Mouse (Mus musculus) urinary bladder, postnatal 25 days (tissue): ENCODE measurements around the gene Uox.

Source experiments
- DNase-seq: peaks from one replicate; pipeline ENCODE4 v3.0.0; 2022; ENCODE audit warnings: low spot score

The Uox gene

DNA sequence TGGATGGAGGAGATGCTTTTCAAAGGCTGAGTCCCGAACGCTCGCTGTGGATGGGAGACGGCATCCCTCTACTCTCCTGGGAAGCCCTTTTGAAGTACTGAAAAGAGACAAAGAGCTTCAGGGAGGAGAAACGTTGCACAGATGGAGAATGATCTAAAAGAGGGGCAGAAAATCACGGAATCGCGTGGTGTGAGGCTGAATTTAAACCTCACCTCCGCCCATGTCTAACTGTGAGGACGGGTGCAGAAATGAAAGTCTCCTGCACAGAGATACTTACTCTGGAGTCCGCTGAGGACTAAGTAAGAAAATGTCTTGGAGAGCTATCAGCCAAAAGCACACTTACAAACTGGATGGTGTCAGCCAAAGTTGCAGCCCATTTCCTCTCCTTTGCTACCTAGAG is 51.7 kb downstream of the Uox start:
- no peak for DNase-seq

DNA sequence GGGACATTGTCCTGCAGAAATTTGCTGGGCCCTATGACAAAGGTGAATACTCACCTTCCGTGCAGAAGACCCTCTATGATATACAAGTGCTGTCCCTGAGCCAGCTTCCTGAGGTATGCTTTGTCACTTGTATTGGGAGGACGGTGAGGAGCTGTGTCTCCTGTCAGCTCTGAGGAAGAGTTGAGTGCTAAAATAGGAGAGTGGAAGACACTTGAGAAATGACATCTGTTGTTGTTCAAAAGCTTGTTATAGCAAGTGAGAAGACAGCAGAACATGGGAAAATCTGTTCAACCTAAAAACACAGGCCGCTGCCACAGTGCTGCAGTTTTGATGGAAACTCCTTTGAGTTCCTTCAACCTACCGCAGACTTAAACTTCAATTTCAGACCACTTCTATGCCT is 55.5 kb downstream of the Uox start:
- DNase-seq: no peak

DNA sequence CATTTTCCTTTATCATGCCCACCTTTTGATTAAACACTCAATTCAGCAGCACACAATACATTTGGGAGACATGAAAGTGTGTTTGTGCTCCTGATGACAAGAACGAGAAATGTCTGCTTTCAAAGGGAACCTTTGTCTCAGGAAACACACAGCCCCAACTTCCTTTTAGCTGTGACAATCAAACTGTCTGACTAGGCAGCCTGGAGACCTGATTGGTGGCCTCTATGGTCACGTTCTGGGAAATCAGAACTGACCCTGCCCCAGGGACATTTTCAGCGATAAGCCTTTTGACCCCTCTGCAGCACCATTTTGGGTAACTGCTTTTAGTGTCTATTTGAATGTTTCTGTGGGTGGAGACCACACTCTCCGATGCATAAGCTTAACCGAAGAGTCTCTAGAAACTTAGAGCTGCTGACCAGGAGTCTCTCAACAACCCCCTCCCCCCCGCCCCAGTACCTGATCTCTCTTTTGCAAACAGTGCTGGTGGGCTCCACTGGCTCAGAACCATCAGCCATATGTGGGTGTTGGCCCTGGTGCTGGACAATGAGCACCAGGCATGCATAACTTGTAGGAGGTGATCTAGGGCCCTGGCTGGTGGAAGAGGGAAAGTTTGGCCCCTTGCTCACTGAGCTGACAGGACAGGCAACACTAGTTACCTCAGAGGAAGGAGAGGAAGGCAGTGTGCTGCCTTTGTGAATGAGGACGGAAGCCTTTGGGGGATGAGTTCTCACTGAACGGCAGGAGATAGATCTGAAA is 58.2 kb downstream of the Uox start:
- DNase-seq: no peak

DNA sequence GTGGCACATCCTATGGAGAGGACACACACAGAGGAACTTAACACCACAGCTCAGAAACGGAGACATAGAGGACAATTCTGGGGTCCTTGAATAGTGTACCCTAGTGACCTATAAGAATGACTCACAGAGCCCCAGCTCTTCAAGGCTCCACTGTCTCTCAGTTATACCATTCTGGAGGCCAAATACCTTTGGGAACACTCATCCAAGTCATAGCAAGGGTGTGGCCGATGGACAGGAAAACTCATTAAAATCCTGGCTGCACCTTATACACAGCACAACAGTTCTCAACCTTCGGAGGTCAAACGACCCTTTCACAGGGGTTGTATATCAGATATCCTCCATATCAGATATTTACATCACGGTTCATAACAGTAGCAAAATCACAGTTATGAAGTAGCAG is 62.3 kb downstream of the Uox start:
- DNase-seq: no peak

DNA sequence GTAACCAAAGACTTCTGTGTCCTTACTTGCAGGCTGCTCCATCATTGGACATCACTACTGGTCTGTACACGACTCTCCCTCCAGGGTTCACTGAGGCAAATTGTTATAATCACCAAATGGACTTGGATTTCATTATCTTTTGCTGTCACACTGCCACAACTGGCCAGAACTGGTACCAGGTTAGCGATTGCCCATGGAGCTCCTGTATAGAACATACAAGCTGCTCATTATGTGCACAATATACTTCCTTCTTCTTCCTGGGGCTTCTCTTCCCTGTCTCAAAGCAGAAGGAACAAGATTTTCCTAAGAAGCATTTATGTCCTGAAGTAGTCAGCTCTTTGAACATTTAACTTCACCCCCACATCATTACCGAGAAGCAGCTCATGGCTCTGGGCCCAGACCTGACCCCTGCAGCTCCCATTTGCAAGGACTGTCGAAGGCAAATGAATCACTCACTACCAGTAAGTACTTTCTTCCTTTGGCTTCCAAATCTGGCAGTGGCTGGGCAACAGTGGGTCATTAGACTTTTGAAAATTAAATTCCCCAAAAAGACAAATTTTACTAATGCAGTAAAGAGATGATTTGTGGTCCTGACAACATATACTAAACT is 71.7 kb downstream of the Uox start:
- no peak for DNase-seq

DNA sequence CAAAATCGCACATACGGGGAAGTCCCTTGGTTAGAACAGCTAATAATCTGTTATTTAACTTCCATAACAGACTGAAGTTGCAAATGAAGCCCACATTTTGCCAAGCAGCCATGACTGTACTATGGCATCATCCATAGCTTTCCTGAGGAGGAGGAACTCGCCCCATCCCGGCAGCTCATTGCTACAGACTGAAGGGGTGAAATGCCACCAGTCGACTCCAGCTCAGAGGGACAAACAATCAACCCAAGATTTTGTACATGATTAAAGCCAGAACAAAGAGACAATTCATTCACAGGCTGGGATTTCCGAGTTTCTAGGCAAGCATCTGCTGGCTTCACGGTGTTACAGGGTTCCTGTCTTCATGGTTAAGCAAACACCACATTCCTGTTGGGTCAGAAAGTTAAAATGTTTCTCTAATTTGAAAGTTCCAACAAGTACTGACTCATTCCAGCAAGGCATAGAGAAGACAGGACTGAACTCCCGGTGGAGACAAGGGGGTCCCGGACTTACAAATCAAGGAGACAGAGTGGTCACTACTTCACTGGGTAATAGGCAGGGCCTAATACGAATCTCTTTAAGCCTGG is 79.2 kb downstream of the Uox start:
- no peak for DNase-seq

DNA sequence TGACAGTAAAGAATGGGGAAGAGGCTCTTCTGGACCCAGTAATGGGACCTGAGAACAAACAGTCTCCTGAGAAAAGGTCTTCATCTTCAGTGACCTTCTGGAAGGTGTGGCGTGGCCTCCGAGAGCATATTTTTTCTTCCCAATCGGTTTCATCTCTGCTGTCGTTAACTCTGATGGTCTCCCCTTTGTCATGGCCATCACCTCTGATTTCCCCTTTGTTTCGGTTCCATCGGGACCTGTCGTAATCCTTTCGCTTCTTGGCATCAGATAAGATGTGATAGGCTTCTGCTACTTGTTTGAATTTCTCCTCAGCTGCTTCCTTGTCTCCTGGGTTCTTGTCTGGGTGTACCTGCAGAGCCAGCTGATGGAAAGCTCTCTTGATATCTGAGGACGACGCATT is 80.5 kb downstream of the Uox start:
- no peak for DNase-seq

DNA sequence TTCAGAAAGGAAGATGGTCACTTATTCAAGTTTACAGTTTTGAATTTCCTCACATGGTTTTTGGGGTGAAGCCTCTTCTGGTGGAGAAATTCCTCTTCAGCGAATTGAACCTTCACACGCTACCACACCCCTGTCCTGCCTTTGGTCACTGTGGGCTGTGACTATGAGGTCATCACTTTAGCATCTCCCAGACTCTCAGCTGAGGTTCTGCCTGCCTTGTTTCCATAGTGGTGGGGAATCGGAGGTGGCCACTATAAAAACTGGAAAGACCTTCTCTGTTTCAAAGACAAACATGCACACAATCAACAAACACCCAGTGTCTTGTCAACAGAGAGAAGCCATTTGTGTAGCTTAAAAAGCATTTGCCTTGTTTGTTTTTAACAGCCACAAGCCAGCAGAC is 81.0 kb downstream of the Uox start, which contains the start of gene 4930503B20Rik:
Gene 4930503B20Rik (minus strand): TSS at position 101 of the 400 bp plus-strand sequence.
- no peak for DNase-seq

DNA sequence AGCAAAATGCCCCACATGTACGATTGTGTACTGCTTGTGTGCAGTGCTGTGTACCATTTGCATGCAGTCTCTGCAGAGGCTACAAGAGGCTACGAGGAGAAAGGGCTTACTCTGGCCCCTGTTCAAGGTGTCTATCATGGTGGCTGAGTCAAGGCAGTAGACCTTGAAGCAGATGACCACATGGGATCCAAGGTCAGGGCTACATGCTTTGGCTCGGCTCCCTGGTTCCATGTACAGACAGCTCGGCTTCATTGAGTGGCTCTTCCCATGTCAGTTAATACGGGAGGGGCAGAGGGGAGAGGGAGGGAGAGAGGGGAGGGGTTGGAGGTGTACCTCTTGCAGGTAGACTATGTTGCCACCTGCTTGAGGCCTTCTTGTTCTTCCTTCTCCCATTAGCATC is 82.2 kb downstream of the Uox start:
- DNase-seq: no peak

DNA sequence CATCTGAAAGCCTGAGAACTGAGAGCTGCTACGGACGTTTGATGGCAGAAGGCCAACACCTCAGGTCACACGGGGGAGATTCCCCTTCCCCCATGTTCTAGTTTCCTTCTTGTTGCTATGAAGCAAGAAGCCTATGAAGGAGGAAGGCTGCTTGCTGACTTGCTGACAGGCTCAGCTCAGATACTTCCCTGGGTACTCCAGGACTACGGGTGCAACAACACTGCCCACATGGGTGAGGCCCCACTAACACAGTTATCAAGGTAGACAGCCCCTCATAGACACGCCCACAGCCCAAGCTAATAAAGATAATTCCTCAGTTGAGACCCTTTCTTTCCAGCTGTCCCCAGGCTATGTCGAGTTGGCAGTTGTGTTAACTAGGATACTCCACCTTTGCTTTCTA is 83.5 kb downstream of the Uox start:
- DNase-seq: no peak

DNA sequence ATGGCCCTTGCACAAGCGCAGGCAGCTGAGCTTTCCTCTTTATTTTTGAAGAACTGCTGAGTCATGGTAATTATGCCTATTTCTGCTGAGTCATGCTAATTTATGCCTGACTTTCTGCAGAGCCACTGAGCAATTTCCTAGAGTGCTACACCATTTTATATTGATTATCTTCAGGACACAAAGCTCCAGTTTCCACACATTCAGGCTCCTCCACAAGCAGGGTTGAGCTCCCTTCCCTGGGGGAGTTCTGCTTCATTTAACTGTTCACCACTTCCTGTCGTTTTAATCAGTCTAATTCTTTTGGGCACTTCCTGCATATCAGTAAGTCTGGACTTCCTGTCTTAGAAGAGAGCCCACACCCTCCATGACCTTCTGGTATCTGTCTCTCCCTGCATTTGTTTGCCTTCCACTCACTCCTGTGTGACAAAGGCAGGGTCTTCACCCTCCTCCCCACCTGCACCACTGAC is 84.9 kb downstream of the Uox start:
- DNase-seq: no peak

DNA sequence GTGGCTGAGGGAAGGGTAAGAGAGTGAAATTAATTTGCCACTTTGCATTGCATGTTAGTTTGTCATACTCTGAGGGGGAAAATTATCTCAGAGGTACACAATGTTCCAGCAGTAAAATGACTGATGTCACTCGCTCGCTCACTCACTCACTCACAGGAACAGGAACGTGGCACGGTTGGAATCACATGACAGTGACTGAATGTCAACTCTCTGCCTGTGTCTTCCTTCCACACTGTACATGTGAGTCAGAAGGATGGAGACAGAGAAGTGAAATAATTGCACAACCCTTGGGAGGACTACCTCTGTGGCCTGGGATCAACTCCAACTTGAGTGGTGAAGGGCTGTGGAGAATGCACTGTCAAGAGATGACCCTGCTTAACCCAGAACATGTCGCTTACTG is 87.2 kb downstream of the Uox start:
- no peak for DNase-seq

DNA sequence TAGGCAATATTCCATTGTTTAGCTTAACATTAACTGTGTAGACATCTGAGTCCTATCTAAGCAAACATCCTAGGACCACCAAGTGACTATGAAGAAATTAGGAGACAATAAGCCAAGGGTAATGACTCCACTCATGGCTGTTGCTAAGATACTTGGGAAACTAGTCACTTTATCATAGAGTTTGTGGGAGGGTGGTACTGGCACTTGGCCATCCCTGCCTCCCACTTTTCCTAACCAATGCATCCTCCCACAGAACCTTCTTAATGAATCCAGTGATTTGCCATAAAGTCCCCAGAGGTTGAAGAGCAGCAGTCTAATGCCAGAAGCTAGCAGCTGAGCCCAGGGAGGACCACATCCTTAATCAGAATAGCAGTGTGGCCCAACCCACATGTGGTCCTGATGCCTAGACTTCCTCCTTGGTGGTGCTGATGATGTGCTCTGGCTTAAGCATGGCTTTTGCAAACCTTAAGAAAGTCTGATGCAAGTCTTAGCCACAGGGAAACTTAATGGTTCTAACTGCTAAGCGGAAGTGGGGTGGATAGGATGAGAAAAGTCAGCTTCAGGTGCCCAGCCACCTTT is 87.9 kb downstream of the Uox start:
- no peak for DNase-seq

DNA sequence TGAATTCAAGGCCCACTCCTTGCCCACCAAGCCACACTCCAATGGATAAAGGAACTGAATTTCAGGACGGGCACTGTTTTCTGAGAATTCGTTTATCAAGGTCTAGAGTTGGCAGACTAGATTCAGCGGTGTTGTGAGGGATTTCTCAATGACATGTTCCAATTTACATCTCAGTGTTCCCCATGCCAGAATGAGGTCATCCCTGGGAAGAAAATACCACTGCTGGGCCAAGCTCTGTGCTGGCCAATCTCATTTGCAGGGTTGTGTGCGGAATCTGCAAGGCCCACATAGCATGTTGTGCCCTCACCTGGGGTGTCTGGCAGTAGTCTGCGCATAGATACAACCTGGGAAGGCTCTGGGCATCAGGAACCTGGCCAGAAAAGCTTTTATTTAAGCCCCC is 89.1 kb downstream of the Uox start:
- DNase-seq: no peak

DNA sequence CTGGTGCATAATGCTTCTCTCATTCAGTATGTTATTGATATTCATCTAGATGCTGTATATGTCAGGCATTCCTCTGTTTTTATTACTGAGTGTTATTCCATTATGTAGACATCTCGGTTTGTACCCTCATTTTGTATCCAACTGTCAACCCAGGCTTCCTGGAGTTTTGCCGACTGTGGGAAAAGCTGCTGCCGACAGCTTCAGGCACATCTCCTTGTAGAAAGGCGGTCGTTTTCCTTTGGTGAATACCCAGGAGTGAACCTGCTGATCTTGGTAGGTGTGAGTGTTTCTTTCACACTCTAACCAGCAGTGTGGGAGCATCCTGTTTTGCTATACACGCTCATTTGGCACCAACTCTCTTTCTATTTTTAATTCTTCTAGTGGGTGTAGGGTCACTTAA is 90.8 kb downstream of the Uox start:
- no peak for DNase-seq

DNA sequence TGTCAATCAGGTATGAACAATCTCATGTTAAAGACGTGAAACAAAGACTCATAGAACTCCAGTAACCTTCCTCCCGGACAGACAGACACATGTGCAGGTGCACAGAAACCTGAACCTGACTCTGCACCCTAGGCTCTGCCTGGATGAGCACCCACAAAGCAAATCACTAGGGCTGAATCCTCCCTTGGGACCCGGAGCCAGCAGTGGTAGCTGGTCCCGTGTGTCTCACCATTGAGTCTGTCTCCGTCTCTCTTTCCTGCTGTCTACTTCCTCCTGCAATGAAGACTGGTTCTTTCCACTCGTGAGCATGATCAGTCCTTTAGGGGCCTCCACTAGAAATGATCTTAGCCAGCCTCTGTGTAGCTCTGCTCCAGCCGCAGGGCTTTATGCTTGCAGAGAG is 91.7 kb downstream of the Uox start:
- no peak for DNase-seq

DNA sequence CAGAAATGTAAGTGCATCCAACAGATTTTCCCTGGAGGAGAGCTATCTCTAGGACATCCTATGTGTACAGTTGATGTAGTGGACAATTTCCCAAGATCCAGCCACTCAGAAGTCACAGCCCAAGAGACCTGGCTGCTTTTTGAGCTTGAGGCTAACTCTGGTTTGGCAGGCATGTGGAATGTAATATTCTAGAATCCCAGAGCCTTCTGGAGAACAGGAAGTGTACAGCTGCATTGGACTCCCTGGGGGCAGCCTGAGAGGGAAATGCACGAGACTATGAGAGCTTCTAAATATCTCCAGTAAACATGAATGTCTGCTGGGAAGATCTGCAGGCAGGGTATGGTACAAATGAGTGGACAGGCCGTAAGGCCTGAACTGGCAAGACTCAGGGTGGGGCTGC is 100.9 kb downstream of the Uox start:
- DNase-seq: no peak

DNA sequence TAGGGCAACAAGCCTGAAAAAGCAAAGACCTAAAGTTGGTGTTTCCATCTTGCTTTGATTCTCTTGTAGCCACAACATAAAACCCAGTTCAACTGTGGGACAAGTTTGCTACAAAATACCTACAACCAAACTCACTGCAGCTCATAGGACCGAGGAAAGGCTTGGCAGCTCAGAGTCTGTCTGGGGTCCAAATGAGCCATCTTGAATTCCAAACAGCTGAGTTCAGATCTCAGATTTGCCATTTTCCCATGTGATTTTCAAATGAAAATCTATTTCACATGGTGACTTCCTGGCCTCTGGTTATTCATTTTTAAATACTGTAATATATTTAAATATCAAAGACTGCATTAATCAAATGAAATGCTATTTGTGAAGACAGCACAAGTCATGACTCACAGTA is 104.9 kb downstream of the Uox start:
- no peak for DNase-seq

DNA sequence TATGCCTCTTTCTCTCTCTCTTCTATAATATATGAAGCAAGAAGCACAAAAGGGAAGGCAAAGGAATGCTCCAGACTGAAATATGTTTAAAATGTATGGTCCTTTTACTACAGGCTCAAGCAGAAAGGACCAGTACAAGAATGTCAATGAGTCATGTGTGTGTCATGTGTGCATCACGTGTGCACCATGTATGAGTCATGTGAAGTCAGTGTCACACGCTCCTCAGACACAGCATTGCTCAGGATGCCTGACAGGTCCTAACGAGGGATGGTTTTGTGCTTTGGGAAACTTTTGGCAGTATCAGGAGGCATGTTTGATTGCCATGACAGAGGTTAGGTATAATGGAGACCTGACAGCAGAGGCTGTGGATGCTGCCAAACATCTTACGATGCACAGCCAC is 106.0 kb downstream of the Uox start:
- no peak for DNase-seq

DNA sequence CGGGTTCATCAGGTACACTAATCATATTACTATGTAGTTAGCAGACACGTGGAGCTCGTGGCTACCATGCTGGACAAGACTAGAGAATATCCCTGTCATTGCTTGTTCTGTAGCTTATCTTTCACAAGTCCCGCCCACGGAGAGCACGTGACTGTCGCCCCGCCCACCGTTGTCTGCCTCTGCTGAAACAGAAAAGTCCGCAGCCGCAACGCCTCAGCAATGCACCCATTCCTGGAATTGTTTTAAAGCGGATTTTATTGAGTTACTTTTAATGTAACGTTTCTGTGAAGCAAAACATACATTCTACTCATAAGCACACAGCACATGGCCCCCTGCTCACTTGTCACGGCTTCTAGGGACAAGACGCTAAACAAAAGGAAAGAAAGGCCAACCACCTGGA is 109.4 kb downstream of the Uox start:
- DNase-seq: no peak

DNA sequence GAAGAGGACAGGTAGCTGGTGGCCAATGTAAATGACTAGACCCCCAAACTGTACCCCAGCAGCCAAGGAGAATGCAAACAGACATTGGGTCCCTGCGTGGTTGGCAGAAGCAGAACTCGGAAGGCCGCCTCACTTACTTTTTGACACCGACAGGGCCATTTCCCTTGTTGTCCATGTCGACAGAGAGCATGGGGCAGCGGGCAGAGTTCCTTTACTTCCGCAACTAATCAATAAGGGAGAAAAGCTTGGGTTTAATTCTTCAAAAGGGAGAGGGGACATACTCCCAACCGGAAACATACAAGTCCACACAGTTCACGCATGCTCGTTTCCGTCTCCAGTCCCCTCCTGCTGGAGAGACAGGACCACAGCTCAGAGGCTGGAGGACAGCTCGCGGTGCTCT is 110.4 kb downstream of the Uox start:
- no peak for DNase-seq

DNA sequence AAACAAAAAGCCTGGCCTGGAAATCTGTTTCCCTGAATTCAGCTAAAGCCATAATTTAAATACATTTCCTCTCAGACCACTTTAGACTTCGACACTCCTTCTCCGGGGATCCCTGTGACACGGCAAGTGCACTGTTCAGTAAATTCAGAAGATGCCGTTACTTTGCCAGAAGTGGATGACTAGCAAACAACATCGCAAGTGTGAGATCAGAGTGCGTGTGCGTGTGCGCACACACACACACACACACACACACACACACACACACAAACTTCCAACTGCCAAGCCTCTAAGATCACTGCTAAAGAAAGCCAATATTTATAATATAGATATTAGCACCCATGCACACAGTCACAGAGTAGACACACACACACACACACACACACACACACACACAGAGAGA is 111.5 kb downstream of the Uox start:
- no peak for DNase-seq
